Mouse (Mus musculus): Measurements from ENCODE around the gene Lmo2.

DNA sequence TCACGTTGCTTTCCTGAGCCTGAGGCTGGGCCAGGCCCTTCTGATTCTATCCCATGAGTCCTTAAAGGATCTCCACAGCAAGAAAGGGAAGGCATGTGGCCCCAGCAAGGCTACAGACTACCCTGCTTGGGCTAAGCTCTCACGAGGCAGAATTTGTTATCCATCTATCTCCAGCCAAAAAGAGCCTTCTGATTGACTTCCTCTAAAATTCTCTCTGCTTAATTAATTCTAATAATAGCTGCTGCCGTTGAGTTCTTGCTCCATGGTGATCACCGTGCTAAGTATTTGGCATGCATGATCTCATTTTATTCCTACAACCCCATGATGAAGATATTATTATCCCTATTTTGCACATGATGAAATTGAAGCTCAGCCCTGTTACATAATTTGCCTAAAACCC lies 4.6 kb downstream of the Lmo2 start:
- no peak for TF ChIP-seq CTCF (IDR thresholded peaks at IDR 0.05; ENCODE audit: low read depth, low read length)
- no peak for TF ChIP-seq TAL1 (conservative IDR thresholded peaks at IDR 0.05; ENCODE audit: low read depth, low read length)

Data from G1E (cell line).